Mouse (Mus musculus) limb, embryonic 11.5 days (tissue): ENCODE results near the gene Zranb1. TPM values are rescaled to one million over a fixed set of nuclear protein-coding genes. Genes with fewer than 3 reads are reported as not detected.

Experiments
- ATAC-seq: fragments of 200-750 bp; cut with Nextera tagmentation; 2 replicates; pipeline ENCODE4 v1.8.0; 2017; ENCODE audit warnings: low read depth; ENCODE audit not compliant: insufficient number of reproducible peaks, low FRiP score, low TSS enrichment
- DNase-seq: peaks from one replicate; pipeline ENCODE4 v3.0.0-alpha.2; 2015; ENCODE audit warnings: low spot score
- H3K27ac ChIP-seq: fragments of 300-500 bp; sonication (generic); replicated peaks from 2 replicates; pipeline ENCODE4 v1.5.1; 2014; ENCODE audit warnings: low read depth, mild to moderate bottlenecking, low read length
- H3K27me3 ChIP-seq: fragments of 300-500 bp; sonication (generic); 2 replicates; pipeline ENCODE4 v1.6.1; 2014; ENCODE audit warnings: mild to moderate bottlenecking, low read length, mixed read lengths; ENCODE audit not compliant: control insufficient read depth, insufficient read depth
- H3K36me3 ChIP-seq: fragments of 300-500 bp; sonication (generic); 2 replicates; pipeline ENCODE4 v1.6.1; 2014; ENCODE audit warnings: mild to moderate bottlenecking, low read length, moderate library complexity, mixed read lengths; ENCODE audit not compliant: control insufficient read depth, insufficient read depth
- H3K4me1 ChIP-seq: fragments of 300-500 bp; sonication (generic); 2 replicates; pipeline ENCODE4 v1.6.1; 2014; ENCODE audit warnings: low read length, mixed read lengths; ENCODE audit not compliant: control insufficient read depth, insufficient read depth
- H3K4me2 ChIP-seq: fragments of 300-500 bp; sonication (generic); 2 replicates; pipeline ENCODE4 v1.6.1; 2014; ENCODE audit warnings: low read depth, mild to moderate bottlenecking, moderate library complexity; ENCODE audit not compliant: severe bottlenecking
- H3K4me3 ChIP-seq: fragments of 300-500 bp; sonication (generic); 2 replicates; pipeline ENCODE4 v1.5.1; 2014; ENCODE audit warnings: low read depth, low read length
- H3K9ac ChIP-seq: fragments of 300-500 bp; sonication (generic); 2 replicates; pipeline ENCODE4 v1.6.1; 2014; ENCODE audit warnings: mild to moderate bottlenecking, low read length
- H3K9me3 ChIP-seq: fragments of 300-500 bp; sonication (generic); 2 replicates; pipeline ENCODE4 v1.6.1; 2016; ENCODE audit warnings: low read length; ENCODE audit not compliant: control insufficient read depth
- WGBS: fragments of 180-500 bp; shearing (Covaris S2); extraction: QIAGEN DNeasy Blood & Tissue Kit; methylation state at CpG from one replicate; pipeline ENCODE4 v1.1.7; 2014; 5-methylcytosine and 5-hydroxymethylcytosine counted together
- polyA plus RNA-seq: library from polyadenylated mRNA; unstranded; fragments of >200 nt; fragmentation: Nextera tagmentation; extraction: Ambion mirVana; gene quantifications from 2 replicates; pipeline ENCODE4 v1.2.1, GENCODE M21; 2014

The Zranb1 gene
- 16.5 and 16.6 TPM in 2 replicates for polyA plus RNA-seq

DNA sequence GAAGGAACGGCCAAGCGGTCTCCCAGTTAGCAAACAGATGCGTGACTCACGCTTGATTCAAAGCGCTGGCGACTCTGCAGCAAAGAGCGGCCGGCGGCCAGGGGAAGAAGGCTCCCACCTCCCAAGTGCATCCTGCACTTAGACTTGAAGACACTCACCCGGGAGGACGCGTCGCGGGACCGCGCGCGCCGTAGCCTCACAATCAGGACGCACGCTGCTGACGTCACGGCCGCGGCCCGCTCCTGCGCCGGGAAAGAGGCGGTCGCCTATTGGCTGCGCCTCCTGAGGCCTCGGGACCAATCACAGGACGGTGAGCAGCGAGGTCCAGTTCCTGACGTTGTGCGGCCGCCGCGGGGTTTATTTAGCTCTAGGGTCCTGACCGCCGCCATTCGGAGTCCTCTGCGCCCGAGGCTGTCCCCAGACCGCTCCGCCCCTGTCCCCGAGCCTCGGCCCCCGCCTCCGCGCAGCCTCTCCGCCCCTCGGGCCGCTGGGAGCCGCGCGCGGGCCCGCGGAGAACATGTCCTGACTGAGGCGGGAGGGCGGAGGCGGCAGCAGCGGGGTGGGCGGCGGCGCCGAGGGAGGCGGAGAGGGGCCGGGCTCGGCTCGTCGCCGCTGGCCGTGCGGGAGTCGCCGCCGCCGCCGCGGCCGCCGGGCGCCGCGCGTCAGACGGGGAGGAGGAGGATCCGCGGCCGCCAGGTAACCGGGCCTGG is at the start of gene Zranb1:
Gene Zranb1 (plus strand): TSS at position 293 of the 710 bp plus-strand sequence.
- H3K9ac ChIP-seq = peak within 1 kb of the TSS; percentile 96
- under 1% methylated on average over 69 of the region's 93 CpGs for WGBS
- H3K4me1 ChIP-seq = no peaks in the 10 kb centered on the region
- ATAC-seq (peak; percentile 99), DNase-seq (peak; percentile 99)
- H3K36me3 ChIP-seq = no peaks in the 10 kb centered on the region
- no peaks in the 10 kb centered on the region for H3K9me3 ChIP-seq
- peak within 1 kb of the TSS; percentile 98 for H3K27ac ChIP-seq
- peak within 1 kb of the TSS; percentile 88 for H3K4me3 ChIP-seq
- H3K4me2 ChIP-seq = peak within 1 kb of the TSS; percentile 76
- H3K27me3 ChIP-seq = no peaks in the 10 kb centered on the region

- WGBS = 76% methylated on average over 2 of the region's 2 CpGs
Measured at GRCm38 (mm10) chr7:132882343-132882742, 48.6 kb upstream of the Zranb1 start.

DNA sequence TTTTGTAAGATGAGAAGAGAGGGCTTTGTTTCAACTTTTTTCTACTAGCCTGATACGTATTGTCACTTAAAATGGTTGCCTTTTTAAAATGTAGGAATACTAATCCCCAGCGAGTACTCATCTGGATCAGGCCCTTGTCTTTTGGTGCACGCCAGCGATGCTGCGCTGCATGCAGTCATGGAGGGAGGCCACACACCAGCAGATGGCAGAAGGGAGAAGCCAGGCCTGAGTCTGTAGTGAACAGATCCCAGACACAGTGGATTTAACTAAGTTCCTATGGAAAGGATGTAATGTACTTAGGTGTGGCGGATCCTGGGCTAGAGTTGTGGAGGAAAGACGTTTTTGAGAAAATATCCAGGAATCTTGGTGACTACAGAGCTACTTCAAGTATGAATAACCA is 46.9 kb upstream of the Zranb1 start:
- H3K9me3 ChIP-seq = no peaks in the 10 kb centered on the region
- DNase-seq (no peak), ATAC-seq (no peak)
- H3K4me3 ChIP-seq = no peak overlapping the region
- H3K27me3 ChIP-seq = no peaks in the 10 kb centered on the region
- H3K9ac ChIP-seq = no peak overlapping the region
- H3K4me1 ChIP-seq = no peaks in the 10 kb centered on the region
- H3K36me3 ChIP-seq = peaks cover 18% of the 10 kb centered on the region
- WGBS = 94% methylated on average over 7 of the region's 7 CpGs
- H3K4me2 ChIP-seq = no peak overlapping the region
- H3K27ac ChIP-seq = no peak overlapping the region

More at GRCm38 (mm10) chr7:132882343-132882742, 48.6 kb upstream of the Zranb1 start:
- ATAC-seq (no peak), DNase-seq (no peak)
- Histone ChIP-seq H3K9me3 (no peaks in the 10 kb centered on the region), H3K27me3 (no peaks in the 10 kb centered on the region), H3K4me1 (no peaks in the 10 kb centered on the region), H3K36me3 (peaks cover 20% of the 10 kb centered on the region), H3K4me3 (no peak overlapping the region), H3K9ac (no peak overlapping the region), H3K4me2 (no peak overlapping the region), H3K27ac (no peak overlapping the region)

DNA sequence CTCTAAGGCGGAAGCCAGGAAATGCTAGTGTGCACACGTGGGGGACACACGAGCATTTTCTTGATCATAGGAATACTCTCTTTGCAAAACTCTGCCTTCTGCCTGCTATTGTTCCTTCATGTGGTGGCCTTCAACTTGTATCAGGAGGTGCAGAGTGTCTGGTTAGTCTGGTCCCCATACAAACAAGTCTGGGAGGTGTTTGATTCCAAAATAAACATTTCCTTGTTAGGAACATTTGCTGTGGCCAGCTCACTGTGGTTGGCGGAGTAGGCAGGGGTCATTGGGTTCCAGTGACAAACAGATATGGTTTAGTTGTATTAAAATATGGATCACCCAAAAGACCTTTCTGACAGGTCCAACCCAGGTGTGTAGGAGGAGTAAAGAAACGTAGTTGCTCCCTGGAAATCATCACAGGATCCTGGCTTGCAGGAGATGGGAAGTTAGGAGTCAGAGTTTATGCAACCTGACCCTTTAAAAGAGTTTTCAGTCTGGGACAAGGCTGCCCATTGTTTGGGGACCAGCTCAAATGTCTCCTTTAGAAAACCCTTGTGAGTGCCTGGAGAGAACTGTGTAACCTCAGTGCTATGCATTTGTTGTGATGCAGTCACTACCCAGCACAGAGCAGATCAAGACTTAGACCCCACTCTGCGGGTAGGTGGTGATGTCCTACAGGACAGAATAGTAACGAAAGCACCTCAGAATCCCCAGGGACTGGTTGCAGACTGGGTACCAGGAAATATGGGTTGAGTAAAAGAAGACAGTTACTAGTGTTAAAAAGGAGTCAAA is 43.7 kb upstream of the Zranb1 start:
- no peak for ATAC-seq
- Histone ChIP-seq H3K27me3 (no peaks in the 10 kb centered on the region), H3K9me3 (no peaks in the 10 kb centered on the region), H3K27ac (peak overlapping the region; percentile 68), H3K4me3 (no peak overlapping the region), H3K4me1 (no peaks in the 10 kb centered on the region), H3K4me2 (no peak overlapping the region), H3K36me3 (peaks cover 7% of the 10 kb centered on the region; the same call in 1 of the 2 replicates), H3K9ac (no peak overlapping the region)
- no peak for DNase-seq
- WGBS = 74% methylated on average over 7 of the region's 7 CpGs

- Histone ChIP-seq H3K4me2 (no peak overlapping the region), H3K27me3 (no peaks in the 10 kb centered on the region), H3K36me3 (peaks cover 7% of the 10 kb centered on the region; the same call in 1 of the 2 replicates), H3K4me1 (no peaks in the 10 kb centered on the region), H3K9me3 (no peaks in the 10 kb centered on the region), H3K4me3 (no peak overlapping the region), H3K9ac (no peak overlapping the region), H3K27ac (peak overlapping the region; percentile 65)
- 77% methylated on average over 3 of the region's 3 CpGs for WGBS
- DNase-seq = no peak
- no peak for ATAC-seq
Measured at GRCm38 (mm10) chr7:132888052-132888451, 42.9 kb upstream of the Zranb1 start.

- peaks cover 3% of the 10 kb centered on the region; the same call in 1 of the 2 replicates for H3K36me3 ChIP-seq
- WGBS = 69% methylated on average over 4 of the region's 4 CpGs
- no peak overlapping the region for H3K4me3 ChIP-seq
- H3K4me2 ChIP-seq = no peak overlapping the region
- no peak for ATAC-seq
- no peak for DNase-seq
- H3K9ac ChIP-seq = no peak overlapping the region
- H3K27me3 ChIP-seq = no peaks in the 10 kb centered on the region
- no peak overlapping the region for H3K27ac ChIP-seq
- no peaks in the 10 kb centered on the region for H3K9me3 ChIP-seq
- H3K4me1 ChIP-seq = no peaks in the 10 kb centered on the region
Measured at GRCm38 (mm10) chr7:132888518-132889249, 42.3 kb upstream of the Zranb1 start.

DNA sequence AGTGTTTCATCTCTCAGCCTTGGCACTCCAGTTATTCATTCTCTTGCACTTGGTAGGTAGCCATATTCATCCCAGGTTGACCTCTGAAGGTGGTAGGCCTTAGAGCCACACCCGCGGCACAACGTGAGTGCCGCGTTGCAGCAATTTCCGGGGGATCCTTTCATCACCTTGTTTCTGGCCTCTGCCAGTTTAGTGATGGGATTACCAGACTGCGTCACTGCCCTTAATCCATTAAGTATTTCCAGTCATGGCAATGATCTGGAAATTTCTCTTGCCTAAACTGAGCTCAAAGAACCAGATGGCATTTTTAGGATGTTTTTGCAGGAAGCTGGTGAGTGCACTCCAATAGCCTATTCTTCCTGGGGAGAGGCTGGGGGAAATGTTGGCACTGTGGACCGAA is 41.3 kb upstream of the Zranb1 start:
- ATAC-seq (no peak), DNase-seq (no peak)
- WGBS = 92% methylated on average over 8 of the region's 8 CpGs
- Histone ChIP-seq H3K9ac (no peak overlapping the region), H3K36me3 (no peaks in the 10 kb centered on the region; the same call in 1 of the 2 replicates), H3K27me3 (no peaks in the 10 kb centered on the region), H3K4me1 (no peaks in the 10 kb centered on the region), H3K4me2 (no peak overlapping the region), H3K9me3 (no peaks in the 10 kb centered on the region), H3K4me3 (no peak overlapping the region), H3K27ac (no peak overlapping the region)

- Histone ChIP-seq H3K4me2 (no peak overlapping the region), H3K36me3 (no peaks in the 10 kb centered on the region), H3K27ac (no peak overlapping the region), H3K9ac (no peak overlapping the region), H3K4me1 (no peaks in the 10 kb centered on the region), H3K27me3 (no peaks in the 10 kb centered on the region), H3K4me3 (no peak overlapping the region), H3K9me3 (no peaks in the 10 kb centered on the region)
- DNase-seq (no peak), ATAC-seq (no peak)
- WGBS = 93% methylated on average over 5 of the region's 5 CpGs
Measured at GRCm38 (mm10) chr7:132890201-132890600, 40.7 kb upstream of the Zranb1 start.
